Mouse (Mus musculus) skeletal muscle tissue, adult 2 months (tissue): ENCODE measurements at regions not wholly inside any gene's neighbourhood (a gene's known extent, or its start where the extent isn't known, plus 50 kb on each side); places are given as distances from the start of the nearest gene placed in this dataset.

Source experiments
- DNase-seq: peaks from one replicate; pipeline ENCODE4 v3.0.0-alpha.2; 2012; ENCODE audit warnings: low read depth, low spot score

DNA sequence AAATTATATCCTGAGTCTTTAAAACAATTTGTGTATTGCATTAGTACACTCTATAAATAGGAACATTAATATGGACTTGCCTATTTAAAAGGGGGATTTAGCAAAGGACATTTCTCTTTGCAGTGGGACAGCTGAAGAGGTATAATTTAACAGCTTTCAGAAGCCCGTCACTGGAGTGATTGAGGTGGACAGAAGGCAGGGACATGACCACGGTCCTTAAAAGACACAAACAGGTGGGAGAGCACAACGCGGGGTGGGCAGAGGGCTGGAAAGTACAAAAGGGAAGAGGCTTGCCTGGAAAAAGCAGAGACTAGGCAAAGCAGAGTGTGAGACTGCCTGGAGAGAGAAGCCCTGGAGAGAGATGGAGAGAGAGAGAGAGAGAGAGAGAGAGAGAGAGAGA is 51.9 kb upstream of the Pkhd1 start:
- DNase-seq = no peak

DNA sequence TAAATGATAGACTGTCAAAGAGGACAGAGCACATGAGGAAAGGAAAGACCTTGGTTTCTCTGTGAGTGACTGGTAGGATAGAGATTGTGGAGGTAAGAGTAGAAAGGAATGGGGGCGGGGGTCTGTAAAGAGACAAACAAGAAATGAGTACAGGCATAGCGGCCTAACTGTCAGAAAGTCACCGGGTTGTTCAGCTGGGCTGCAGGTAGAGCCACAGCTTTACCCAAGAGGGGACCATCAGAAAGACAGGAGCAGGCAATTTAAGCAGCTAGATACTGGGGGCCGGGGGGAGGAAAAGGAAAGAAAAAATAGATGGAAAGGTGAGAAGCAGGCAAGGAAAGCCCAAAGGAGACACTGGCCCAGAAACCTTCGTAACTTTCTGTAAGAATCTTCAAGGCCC is 52.6 kb upstream of the Pkhd1 start:
- DNase-seq = no peak

DNA sequence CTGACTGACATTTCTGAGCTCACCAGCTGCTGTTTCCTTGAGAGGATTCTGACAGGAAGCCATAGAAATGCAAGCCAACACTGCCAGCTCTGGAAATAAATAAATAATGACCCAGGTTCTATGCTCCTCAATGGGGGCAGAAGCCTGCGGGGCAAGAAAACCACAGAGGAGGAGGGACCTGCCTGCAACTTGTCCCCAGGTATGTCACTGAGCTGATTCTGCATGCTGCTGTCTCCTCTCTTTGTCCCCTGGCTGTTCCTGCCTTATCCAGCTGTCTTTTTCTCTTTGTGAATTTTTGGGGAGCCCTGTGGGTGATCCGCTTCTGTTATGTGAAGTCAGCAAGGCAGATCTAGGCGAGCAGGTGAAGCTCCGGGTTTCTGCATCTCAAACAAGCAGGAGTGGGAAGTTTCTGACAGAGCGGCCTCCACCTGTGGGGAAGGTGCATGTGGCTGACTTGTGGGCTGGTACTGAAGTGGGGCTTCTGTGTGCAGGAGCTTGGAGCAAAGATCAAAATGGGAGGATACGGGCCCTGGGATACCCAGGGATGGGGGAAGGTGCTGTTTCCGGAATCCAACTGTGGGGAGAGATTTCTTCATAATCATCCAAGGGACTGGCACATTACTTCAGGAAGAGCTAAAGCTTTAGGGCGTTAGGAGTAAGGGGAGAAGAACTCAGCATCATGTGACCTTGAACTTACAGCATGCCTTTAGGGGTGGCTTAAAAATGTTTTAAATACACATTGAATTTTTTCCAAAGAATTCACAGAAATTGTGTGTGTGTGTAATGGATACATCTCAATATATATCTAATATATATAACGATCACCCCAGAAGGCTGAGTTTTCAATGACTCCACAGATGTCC is 53.3 kb upstream of the Pkhd1 start:
- DNase-seq = peak; percentile 16

DNA sequence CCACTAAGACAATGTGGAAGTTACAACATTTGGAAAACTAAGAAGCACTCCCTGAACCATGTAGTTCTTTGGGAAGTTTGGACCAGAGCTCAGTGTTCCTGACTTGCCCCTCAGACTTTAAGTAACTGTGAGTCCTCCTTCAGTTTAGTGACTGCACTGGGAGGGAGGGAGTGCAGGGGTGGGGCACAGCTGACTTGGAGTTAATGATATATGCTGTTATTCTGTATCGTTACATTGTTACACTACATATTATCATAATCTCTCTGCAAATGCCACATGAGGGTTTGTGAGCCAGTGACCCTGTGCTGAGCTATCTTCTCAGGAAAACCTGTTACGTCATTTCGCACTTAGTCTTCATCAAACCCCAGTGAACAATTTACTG is 53.9 kb upstream of the Pkhd1 start:
- no peak for DNase-seq

DNA sequence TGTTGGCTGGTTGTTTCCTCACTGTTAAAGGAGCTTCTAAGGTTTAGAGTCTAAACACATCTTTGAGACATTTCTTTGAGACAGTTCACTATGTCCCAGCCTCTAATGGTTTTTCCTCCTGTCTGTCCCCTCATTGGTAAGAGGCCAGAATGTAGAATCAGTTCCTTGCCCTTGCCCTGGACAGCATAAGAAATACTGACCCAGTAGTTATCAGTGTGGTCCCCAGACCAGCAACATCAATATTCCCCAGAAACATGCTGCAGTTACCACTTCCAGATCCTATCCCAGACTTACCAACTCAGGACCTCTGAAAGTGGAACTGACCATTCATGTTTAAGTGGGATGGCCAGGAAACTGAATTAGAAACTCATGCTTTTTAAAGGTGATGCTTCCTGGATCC is 54.4 kb upstream of the Pkhd1 start:
- DNase-seq = no peak

DNA sequence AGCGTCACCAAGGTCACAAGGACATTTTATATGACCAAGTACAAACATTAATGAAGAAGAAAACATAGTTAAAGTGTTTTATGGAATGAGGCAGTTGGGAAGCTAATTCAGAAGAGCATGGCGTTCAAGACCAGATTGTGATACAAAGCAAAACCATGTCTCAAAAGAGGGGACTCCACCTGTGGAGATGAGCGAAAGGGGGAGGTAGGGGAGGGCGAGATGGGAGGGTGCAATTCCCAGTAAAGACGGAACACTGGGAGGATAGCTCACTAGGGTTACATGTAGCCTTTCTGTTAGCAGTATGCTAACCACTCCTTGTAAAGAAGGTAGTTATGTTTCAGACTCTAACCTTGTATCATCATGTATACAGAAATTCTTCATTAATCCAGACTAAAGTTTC is 55.1 kb upstream of the Pkhd1 start:
- DNase-seq = no peak

DNA sequence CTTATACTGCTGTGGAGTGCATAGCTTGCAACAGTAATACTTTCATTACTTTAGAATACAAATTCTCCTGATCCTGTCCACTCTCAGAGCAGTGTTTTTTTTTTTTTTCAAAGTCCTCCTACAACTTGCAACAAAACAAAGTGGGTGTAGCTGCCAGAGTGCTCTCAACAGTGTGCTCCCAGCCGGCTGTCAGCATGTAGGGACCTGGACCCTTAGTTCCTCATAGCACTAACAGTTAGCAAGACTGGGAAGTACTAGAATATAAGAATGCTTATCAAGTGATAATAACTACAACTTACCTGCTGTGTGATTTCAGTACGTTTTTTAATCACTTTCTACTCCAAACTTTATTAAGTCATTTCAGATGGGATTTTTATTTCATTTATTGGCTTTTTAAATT is 55.5 kb upstream of the Pkhd1 start:
- no peak for DNase-seq

DNA sequence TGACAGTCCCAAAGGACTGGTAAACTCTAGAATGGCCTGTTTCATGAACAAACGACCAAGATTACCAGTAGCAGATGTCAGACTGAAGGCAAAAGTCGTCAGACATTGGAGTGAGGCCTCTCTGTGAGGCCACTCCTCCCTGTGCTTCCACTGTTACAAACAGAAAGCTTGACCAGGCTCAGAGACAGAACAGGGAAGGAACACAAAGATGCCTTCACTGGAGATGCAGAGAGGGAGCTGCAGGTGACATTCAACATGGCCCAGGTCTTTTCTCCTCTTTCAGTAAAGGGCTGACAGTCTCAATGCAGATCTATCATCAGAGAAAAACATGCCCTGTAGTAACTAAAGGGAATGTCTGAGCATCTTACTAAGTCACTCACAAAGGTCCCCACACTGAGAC is 56.1 kb upstream of the Il17a start:
- DNase-seq = no peak

DNA sequence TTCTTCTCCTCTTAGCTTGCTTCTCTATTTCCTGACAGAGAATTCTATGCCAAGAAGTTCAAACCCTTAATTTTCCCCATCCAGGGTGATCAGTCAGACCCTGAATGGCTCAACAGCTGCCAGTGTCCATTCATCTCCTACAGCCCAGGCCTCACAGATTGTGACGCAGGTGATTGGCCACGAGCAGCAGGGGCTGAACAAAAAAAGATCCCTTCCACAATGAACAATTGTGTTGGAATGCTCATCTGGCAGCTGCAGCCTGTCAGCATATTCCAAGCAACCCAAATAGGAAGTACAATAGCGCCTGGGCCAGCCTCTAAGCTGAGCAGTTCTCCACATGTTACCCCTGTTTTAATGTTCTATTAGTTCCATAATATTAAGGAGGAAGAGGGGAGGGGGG is 52.7 kb upstream of the Il17a start:
- no peak for DNase-seq

DNA sequence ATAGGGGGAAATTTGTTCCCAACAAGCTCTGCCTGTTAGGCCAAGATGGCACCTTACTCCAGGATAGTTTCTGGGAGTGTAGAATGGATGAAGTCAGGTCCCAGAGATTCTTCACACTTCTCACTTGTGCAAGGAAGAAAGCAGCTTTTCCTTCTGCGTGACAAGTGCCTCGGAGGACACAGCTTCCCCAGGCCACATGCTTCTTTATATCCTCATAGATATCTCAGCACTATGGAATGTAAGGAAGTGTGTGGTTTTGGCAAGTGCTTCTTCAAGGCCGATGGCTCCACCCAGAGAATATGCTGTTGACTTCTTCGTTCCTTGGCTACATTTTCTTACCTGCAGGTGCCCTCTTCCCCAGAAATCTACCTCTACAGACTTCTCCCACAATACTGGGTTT is 51.9 kb upstream of the Il17a start:
- no peak for DNase-seq

DNA sequence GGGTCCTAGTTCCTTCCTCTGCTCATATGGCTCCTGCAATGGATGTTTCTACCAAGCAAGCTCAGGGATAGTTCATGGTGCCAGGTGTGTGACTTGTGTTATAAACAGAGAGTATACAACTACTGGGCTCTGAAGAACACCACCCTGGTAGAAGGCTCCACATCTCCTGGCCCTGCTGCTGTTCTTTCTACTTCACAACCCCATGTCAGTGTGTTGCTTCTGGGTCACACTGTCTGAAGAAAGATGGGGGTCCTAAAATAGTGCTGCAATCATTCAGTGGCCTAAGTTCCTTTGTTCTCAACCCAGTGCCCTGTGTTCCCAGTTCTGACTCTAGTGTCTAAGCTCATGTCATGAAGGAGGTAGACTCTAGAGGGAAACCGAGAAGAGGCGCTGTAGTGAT is 51.4 kb upstream of the Il17a start:
- DNase-seq = no peak

DNA sequence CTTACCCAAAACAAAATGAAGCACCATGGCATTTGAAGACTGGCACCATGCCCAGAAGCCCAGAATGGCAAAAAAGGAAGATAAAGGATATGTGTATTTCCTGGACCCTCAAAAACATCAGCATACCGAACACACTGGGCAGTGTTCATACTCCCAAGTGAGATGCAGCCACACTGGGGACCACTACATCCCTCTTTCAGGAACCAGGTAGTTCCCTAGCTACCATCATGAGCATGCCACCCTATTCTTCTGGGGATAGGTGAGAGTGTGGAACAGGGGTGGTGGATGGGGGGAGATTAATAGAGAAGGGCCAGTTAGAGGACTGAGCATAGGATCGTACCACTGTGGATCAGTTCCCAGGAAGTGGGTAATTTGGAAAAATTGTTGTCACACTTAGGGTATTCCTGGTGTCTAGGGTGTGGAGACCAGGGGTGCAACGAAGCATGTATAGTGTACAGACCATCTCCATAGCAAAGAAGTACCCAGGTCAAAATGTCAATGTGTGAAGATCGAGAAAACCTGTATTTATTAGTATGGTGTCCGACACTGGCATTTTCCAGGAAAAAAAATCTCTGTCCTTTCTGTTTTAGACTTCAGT is 50.9 kb upstream of the Il17a start:
- no peak for DNase-seq

DNA sequence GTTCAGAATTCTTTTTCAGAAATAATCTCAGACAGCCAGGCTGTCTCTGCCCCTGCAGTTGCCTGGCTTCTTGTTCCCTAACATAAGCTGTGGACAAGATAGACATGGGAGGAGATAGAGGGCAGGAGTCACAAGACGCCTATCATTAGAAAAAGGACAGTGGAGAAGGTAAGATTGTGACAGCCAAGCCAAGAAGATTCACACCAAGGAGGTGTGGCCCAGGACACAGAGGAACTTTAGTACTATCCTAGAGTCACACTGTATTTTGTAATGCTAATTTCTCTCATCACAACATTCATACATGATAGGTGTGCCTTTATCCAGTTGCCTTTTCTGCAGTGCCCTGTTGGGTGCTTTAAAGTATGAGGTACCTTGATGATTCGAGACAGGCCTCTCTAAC is 50.2 kb upstream of the Il17a start:
- no peak for DNase-seq
